Mouse (Mus musculus): ENCODE data around the gene Vmn1r126. TPM values are rescaled to one million over a fixed set of nuclear protein-coding genes. Genes with fewer than 3 reads are reported as not detected.
"Not testable (repeated sequence)": the region's sequence is repeated elsewhere in the genome, so short reads cannot be mapped to it uniquely, and the experiment has no call there.

Vmn1r126 gene
- not detected in 2 replicates for polyA plus RNA-seq (2015; fragmentation: Nextera tagmentation; extraction: Ambion mirVana)

- H3K4me3 ChIP-seq; ATAC-seq (ENCODE audit: extremely low read depth, insufficient number of reproducible peaks, low FRiP score, low TSS enrichment); H3K9me3 ChIP-seq; H3K4me1 ChIP-seq; H3K27ac ChIP-seq (replicated peaks); H3K36me3 ChIP-seq; H3K4me2 ChIP-seq; H3K9ac ChIP-seq; H3K27me3 ChIP-seq (replicated peaks): not testable (repeated sequence)
- no CpG with 5 or more reads among the region's 5 CpGs for WGBS
Measured at GRCm38 (mm10) chr7:21301367-21301766, at the start of gene Vmn1r126. Vmn1r126 (minus strand) TSS chr7:21301467.

DNA sequence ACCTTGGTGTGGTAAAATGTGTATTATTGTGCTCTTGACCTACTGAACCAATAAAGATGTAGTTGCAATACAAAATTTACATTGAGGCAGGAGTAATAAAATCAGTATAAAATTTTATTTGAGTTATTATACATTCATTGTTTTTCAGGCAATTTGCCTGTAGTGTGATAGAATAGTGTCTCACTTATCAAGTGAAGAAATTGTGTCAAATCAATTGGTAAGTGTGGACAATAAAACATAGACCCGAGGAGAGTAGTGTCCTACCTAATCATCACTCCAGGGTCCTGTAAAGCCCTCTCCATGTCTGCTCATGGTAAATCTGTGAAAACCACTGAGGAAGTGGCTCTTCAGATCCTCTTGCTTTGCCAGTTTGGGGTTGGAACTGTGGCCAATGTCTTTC is 47.8 kb upstream of the Vmn1r126 start, which contains the start of gene Vmn1r128:
Gene Vmn1r128, plus strand, starts transcription at position 301 of the 400 bp plus-strand sequence.
- H3K27ac ChIP-seq (replicated peaks); ATAC-seq (ENCODE audit: extremely low read depth, insufficient number of reproducible peaks, low FRiP score, low TSS enrichment); H3K27me3 ChIP-seq (replicated peaks); H3K9ac ChIP-seq; H3K4me1 ChIP-seq; H3K36me3 ChIP-seq; H3K4me2 ChIP-seq; H3K4me3 ChIP-seq; H3K9me3 ChIP-seq: not testable (repeated sequence)
- 56% methylated on average over 1 of the region's 1 CpGs for WGBS

- no CpG with 5 or more reads among the region's 3 CpGs for WGBS
- not testable (repeated sequence) for H3K36me3 ChIP-seq; H3K4me1 ChIP-seq; H3K27me3 ChIP-seq (replicated peaks); H3K9ac ChIP-seq; H3K4me2 ChIP-seq; H3K4me3 ChIP-seq; ATAC-seq (ENCODE audit: extremely low read depth, insufficient number of reproducible peaks, low FRiP score, low TSS enrichment); H3K27ac ChIP-seq (replicated peaks); H3K9me3 ChIP-seq
Measured at GRCm38 (mm10) chr7:21319761-21320160, 18.5 kb upstream of the Vmn1r126 start, which contains the start of gene Vmn1r127. Vmn1r127 (minus strand) TSS chr7:21319861.

- H3K36me3 ChIP-seq; H3K9ac ChIP-seq; H3K4me1 ChIP-seq; H3K27ac ChIP-seq (replicated peaks); H3K4me3 ChIP-seq; H3K27me3 ChIP-seq (replicated peaks); ATAC-seq (ENCODE audit: extremely low read depth, insufficient number of reproducible peaks, low FRiP score, low TSS enrichment); H3K9me3 ChIP-seq; H3K4me2 ChIP-seq: not testable (repeated sequence)
- 51% methylated on average over 3 of the region's 3 CpGs for WGBS
Measured at GRCm38 (mm10) chr7:21271879-21272278, 29.4 kb downstream of the Vmn1r126 start, which contains the start of gene Vmn1r125. Vmn1r125 (plus strand) TSS chr7:21272179.

DNA sequence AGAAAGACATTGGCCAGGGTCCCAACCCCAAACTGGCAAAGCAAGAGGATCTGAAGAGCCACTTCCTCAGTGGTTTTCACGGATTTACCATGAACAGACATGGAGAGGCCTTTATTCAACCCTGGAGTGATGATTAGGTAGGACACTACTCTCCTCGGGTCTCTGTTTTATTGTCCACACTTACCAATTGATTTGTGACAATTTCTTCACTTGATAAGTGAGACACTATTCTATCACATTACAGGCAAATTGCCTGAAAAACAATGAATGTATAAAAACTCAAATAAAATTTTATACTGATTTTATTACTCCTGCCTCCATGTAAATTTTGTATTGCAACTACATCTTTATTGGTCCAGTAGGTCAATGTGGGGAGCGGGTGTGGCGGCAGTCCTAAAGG is 40.8 kb downstream of the Vmn1r126 start, which contains the start of gene Vmn1r124:
Gene Vmn1r124, minus strand, starts transcription at position 101 of the 400 bp plus-strand sequence.
- not testable (repeated sequence) for H3K4me3 ChIP-seq; H3K9ac ChIP-seq; H3K27me3 ChIP-seq (replicated peaks); ATAC-seq (ENCODE audit: extremely low read depth, insufficient number of reproducible peaks, low FRiP score, low TSS enrichment); H3K36me3 ChIP-seq; H3K4me1 ChIP-seq; H3K4me2 ChIP-seq; H3K9me3 ChIP-seq; H3K27ac ChIP-seq (replicated peaks)
- 65% methylated on average over 4 of the region's 4 CpGs for WGBS

Other genes starting within 250 kb of the Vmn1r126 start
- gene Vmn1r120, start 247.7 kb downstream of the Vmn1r126 start, polyA plus RNA-seq (2015; fragmentation: Nextera tagmentation; extraction: Ambion mirVana): not detected in 2 replicates
- gene Vmn1r121, start 203.0 kb downstream of the Vmn1r126 start, polyA plus RNA-seq (2015; fragmentation: Nextera tagmentation; extraction: Ambion mirVana): not detected in 2 replicates
- not detected in 2 replicates for gene Vmn1r122, start 167.3 kb downstream of the Vmn1r126 start, polyA plus RNA-seq (2015; fragmentation: Nextera tagmentation; extraction: Ambion mirVana)
- gene Vmn1r123, start 139.3 kb downstream of the Vmn1r126 start, polyA plus RNA-seq (2015; fragmentation: Nextera tagmentation; extraction: Ambion mirVana): not detected in 2 replicates
- gene Gm5157, start 111.0 kb downstream of the Vmn1r126 start, polyA plus RNA-seq (2015; fragmentation: Nextera tagmentation; extraction: Ambion mirVana): not detected in 2 replicates
- not detected in 2 replicates for gene Vmn1r124, start 40.9 kb downstream of the Vmn1r126 start, polyA plus RNA-seq (2015; fragmentation: Nextera tagmentation; extraction: Ambion mirVana)
- not detected in 2 replicates for gene Vmn1r125, start 29.3 kb downstream of the Vmn1r126 start, polyA plus RNA-seq (2015; fragmentation: Nextera tagmentation; extraction: Ambion mirVana)
- gene Vmn1r127, start 18.4 kb upstream of the Vmn1r126 start, polyA plus RNA-seq (2015; fragmentation: Nextera tagmentation; extraction: Ambion mirVana): not detected in 2 replicates
- gene Vmn1r128, start 47.9 kb upstream of the Vmn1r126 start, polyA plus RNA-seq (2015; fragmentation: Nextera tagmentation; extraction: Ambion mirVana): not detected in 2 replicates
- not detected in 2 replicates for gene Vmn1r129, start 59.8 kb upstream of the Vmn1r126 start, polyA plus RNA-seq (2015; fragmentation: Nextera tagmentation; extraction: Ambion mirVana)
- not detected in 2 replicates for gene Gm6882, start 131.3 kb upstream of the Vmn1r126 start, polyA plus RNA-seq (2015; fragmentation: Nextera tagmentation; extraction: Ambion mirVana)
- gene Vmn1r130, start 210.3 kb upstream of the Vmn1r126 start, polyA plus RNA-seq (2015; fragmentation: Nextera tagmentation; extraction: Ambion mirVana): not detected in 2 replicates
- gene Vmn1r131, start 244.6 kb upstream of the Vmn1r126 start, polyA plus RNA-seq (2015; fragmentation: Nextera tagmentation; extraction: Ambion mirVana): not detected in 2 replicates